Mouse (Mus musculus): ENCODE measurements around the gene Rmi2. TPM values are rescaled to one million over a fixed set of nuclear protein-coding genes. Genes with fewer than 3 reads are reported as not detected.

Gene Rmi2
- total and polyA plus RNA-seq, 3 experiments, result 2.8 to 8.0 TPM; not detected in 1

GRCm38 (mm10) chr16:10872825-10873360 lies 38.0 kb downstream of the Rmi2 start:
- TF ChIP-seq NRF1 (IDR thresholded peaks at IDR 0.05; ENCODE audit: insufficient read depth, low read depth, low read length, poor library complexity, severe bottlenecking), result no peak
- no peak for TF ChIP-seq ZNF384 (IDR thresholded peaks at IDR 0.05; ENCODE audit: low read depth, low read length)
- no peak for TF ChIP-seq POLR2AphosphoS2 (IDR thresholded peaks at IDR 0.05; ENCODE audit: low read length)
- TF ChIP-seq CTCF (IDR thresholded peaks at IDR 0.05 in 2 of 3, conservative IDR thresholded peaks at IDR 0.05 in 1 of 3; ENCODE audit: control insufficient read depth in 1 of 3, insufficient read depth in 1 of 3, low read depth in 2 of 3, low read length in 3 of 3, poor library complexity in 1 of 3, severe bottlenecking in 1 of 3), result no peak
- TF ChIP-seq MAZ (IDR thresholded peaks at IDR 0.05; ENCODE audit: low read depth, low read length), result no peak
- TF ChIP-seq CHD1 (IDR thresholded peaks at IDR 0.05; ENCODE audit: low read depth, low read length), result no peak
- no peak for TF ChIP-seq POLR2A (IDR thresholded peaks at IDR 0.05; ENCODE audit: control insufficient read depth in 1 of 2, insufficient read depth in 1 of 2, low read depth in 1 of 2, low read length in 2 of 2, poor library complexity in 1 of 2)
- TF ChIP-seq UBTF (IDR thresholded peaks at IDR 0.05; ENCODE audit: borderline replicate concordance, insufficient read depth, low read depth, low read length), result no peak
- no peak for TF ChIP-seq JUND (IDR thresholded peaks at IDR 0.05; ENCODE audit: low read depth, low read length)
- no peak for TF ChIP-seq GATA1 (IDR thresholded peaks at IDR 0.05; ENCODE audit: low read depth, low read length)
- no peak for TF ChIP-seq MYB (IDR thresholded peaks at IDR 0.05; ENCODE audit: low read depth, low read length)
- no peak for TF ChIP-seq HCFC1 (IDR thresholded peaks at IDR 0.05; ENCODE audit: low read depth, low read length)
- TF ChIP-seq MXI1 (IDR thresholded peaks at IDR 0.05; ENCODE audit: low read depth, low read length), result no peak
- TF ChIP-seq USF2 (IDR thresholded peaks at IDR 0.05; ENCODE audit: borderline replicate concordance in 1 of 2, insufficient read depth in 1 of 2, low read depth in 1 of 2, low read length in 2 of 2), result no peak
- TF ChIP-seq USF1 (IDR thresholded peaks at IDR 0.05; ENCODE audit: low read depth, low read length), result no peak
- no peak for TF ChIP-seq MEF2A (IDR thresholded peaks at IDR 0.05; ENCODE audit: extremely low read depth, insufficient replicate concordance, low read depth, low read length, poor library complexity, severe bottlenecking)
- no peak for TF ChIP-seq ELF1 (IDR thresholded peaks at IDR 0.05; ENCODE audit: low read depth, low read length)
- H3K79me2 ChIP-seq (ENCODE audit: control insufficient read depth, insufficient read depth, low read length, poor library complexity), result no peaks in the 10 kb centered on the region
- H3K9ac ChIP-seq (ENCODE audit: control insufficient read depth, low read depth, low read length, poor library complexity, severe bottlenecking), result no peak overlapping the region
- no peaks in the 10 kb centered on the region for H3K9me3 ChIP-seq (replicated peaks; ENCODE audit: insufficient read depth, low read length)
- H3K36me3 ChIP-seq (ENCODE audit: control insufficient read depth in 1 of 2, insufficient read depth in 2 of 2, low read length in 2 of 2), result no peaks in the 10 kb centered on the region
- H3K27me3 ChIP-seq (ENCODE audit: control insufficient read depth in 1 of 2, insufficient read depth in 2 of 2, low read length in 2 of 2), result peaks cover 0 to 2% of the 10 kb centered on the region in 2 experiments; a peak in 1 of 4 replicates
- H3K27ac ChIP-seq (ENCODE audit: control insufficient read depth, low read depth, low read length), result no peak overlapping the region
- DNase-seq (ENCODE audit: low read depth, low spot score), result no peak
- no peak overlapping the region for H3K4me3 ChIP-seq (ENCODE audit: control insufficient read depth in 1 of 2, insufficient read depth in 1 of 2, low read depth in 2 of 2, low read length in 2 of 2)
- H3K4me1 ChIP-seq (ENCODE audit: control insufficient read depth in 1 of 2, insufficient read depth in 2 of 2, low read length in 2 of 2), result no peaks in the 10 kb centered on the region

DNA sequence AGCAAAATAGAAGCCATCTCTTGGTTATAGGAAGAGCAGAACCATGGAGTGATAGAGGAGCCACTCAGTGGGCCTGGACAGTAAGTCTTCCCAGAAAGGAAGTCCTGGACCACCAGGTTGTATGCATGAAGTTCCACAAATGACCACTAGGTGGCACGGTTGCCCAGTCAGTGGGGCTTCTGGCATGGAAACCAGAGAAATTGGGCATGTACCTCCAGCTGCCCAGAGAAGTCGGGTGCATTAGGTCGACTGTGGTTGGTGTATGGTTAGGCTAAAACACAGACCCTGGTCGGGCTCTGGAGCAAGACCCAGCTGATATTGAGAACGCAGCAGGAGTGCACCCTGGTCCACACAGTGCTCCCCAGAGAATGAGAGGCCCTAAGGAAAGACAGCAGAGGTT lies 38.8 kb downstream of the Rmi2 start:
- Histone ChIP-seq H3K79me2 (ENCODE audit: control insufficient read depth, insufficient read depth, low read length, poor library complexity) (no peaks in the 10 kb centered on the region), H3K36me3 (ENCODE audit: control insufficient read depth in 1 of 2, insufficient read depth in 2 of 2, low read length in 2 of 2) (no peaks in the 10 kb centered on the region), H3K27ac (ENCODE audit: control insufficient read depth, low read depth, low read length) (no peak overlapping the region), H3K4me1 (ENCODE audit: control insufficient read depth in 1 of 2, insufficient read depth in 2 of 2, low read length in 2 of 2) (no peaks in the 10 kb centered on the region), H3K4me3 (ENCODE audit: control insufficient read depth in 1 of 2, insufficient read depth in 1 of 2, low read depth in 2 of 2, low read length in 2 of 2) (no peak overlapping the region), H3K27me3 (ENCODE audit: control insufficient read depth in 1 of 2, insufficient read depth in 2 of 2, low read length in 2 of 2) (peaks cover 0 to 2% of the 10 kb centered on the region in 2 experiments; a peak in 1 of 4 replicates), H3K9ac (ENCODE audit: control insufficient read depth, low read depth, low read length, poor library complexity, severe bottlenecking) (no peak overlapping the region), H3K9me3 (replicated peaks; ENCODE audit: insufficient read depth, low read length) (no peaks in the 10 kb centered on the region)
- peak; percentile 77 for DNase-seq (ENCODE audit: low read depth, low spot score)
- peak; percentile 95 for TF ChIP-seq RAD21 (IDR thresholded peaks at IDR 0.05; ENCODE audit: low read depth, low read length)
- peak; percentile 12; the same call in 1 of the 2 replicates for TF ChIP-seq USF1 (IDR thresholded peaks at IDR 0.05; ENCODE audit: low read depth, low read length)
- no peak for TF ChIP-seq MYB (IDR thresholded peaks at IDR 0.05; ENCODE audit: low read depth, low read length)
- no peak for TF ChIP-seq ELF1 (IDR thresholded peaks at IDR 0.05; ENCODE audit: low read depth, low read length)
- no peak for TF ChIP-seq TAL1 (IDR thresholded peaks at IDR 0.05; ENCODE audit: low read length)
- TF ChIP-seq CHD1 (IDR thresholded peaks at IDR 0.05; ENCODE audit: low read depth, low read length), result no peak
- TF ChIP-seq HCFC1 (IDR thresholded peaks at IDR 0.05; ENCODE audit: low read depth, low read length), result no peak
- no peak for TF ChIP-seq GABPA (IDR thresholded peaks at IDR 0.05; ENCODE audit: low read depth, low read length)
- no peak for TF ChIP-seq TCF12 (IDR thresholded peaks at IDR 0.05; ENCODE audit: low read depth, low read length)
- no peak for TF ChIP-seq MAFK (IDR thresholded peaks at IDR 0.05; ENCODE audit: borderline replicate concordance, low read depth, low read length)
- TF ChIP-seq KAT2A (conservative IDR thresholded peaks at IDR 0.05; ENCODE audit: low read depth, low read length), result no peak
- TF ChIP-seq GATA1 (IDR thresholded peaks at IDR 0.05; ENCODE audit: low read depth, low read length), result no peak
- no peak for TF ChIP-seq E2F4 (IDR thresholded peaks at IDR 0.05; ENCODE audit: borderline replicate concordance, low read depth, low read length)
- TF ChIP-seq MXI1 (IDR thresholded peaks at IDR 0.05; ENCODE audit: low read depth, low read length), result no peak
- TF ChIP-seq ETS1 (IDR thresholded peaks at IDR 0.05; ENCODE audit: low read depth, low read length), result no peak
- no peak for TF ChIP-seq POLR2A (IDR thresholded peaks at IDR 0.05; ENCODE audit: control insufficient read depth in 1 of 2, insufficient read depth in 1 of 2, low read depth in 1 of 2, low read length in 2 of 2, poor library complexity in 1 of 2)
- TF ChIP-seq NELFE (IDR thresholded peaks at IDR 0.05; ENCODE audit: low read depth, low read length), result no peak
- TF ChIP-seq MAZ (IDR thresholded peaks at IDR 0.05; ENCODE audit: low read depth, low read length), result peak; percentile 69; the same call in 1 of the 2 replicates
- no peak for TF ChIP-seq ZMIZ1 (IDR thresholded peaks at IDR 0.05; ENCODE audit: low read depth, low read length)
- peak; percentile 92 for TF ChIP-seq SMC3 (IDR thresholded peaks at IDR 0.05; ENCODE audit: low read depth, low read length)
- TF ChIP-seq EP300 (IDR thresholded peaks at IDR 0.05; ENCODE audit: low read depth in 1 of 2, low read length in 2 of 2), result no peak
